Mouse (Mus musculus): Measurements from ENCODE around the gene Zfp574.

Zfp574 gene

DNA sequence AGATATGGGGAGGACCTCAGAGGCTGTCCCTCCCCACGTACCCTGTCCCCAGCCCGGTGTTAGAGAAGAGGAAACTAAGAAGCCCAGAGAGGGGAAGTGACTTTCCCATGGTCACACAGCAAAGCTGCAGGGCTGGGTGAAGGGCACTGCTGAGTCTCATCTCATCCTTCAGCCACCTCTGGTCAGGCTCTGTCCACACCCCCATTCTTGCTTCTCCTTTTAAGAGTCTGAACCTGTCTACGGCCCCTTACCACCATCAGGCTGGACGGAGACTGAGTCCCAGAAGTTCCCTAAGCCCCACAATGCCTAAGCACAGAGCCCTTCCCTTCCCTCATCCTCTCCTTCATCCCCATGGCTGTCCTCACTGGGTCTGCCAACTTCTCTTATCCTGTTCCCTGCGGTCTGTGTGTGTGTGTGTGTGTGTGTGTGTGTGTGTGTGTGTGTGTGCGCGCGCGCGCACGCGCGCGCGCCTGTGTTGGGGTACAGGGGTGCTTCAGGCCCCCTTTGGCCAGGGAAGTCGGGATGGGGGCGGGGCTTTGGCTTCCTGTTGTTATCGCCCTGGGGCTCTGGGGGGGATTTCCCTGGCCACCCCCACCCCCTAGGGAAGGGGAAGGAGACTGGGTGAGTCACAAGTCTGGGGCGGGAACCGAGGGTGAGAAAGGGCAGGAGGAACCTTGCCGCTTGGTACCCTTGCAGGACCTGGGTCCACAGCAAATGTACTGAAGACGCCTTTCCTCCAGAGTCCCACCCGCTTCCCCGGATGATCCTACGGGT is 47.9 kb downstream of the Zfp574 start:
- no peak for DNase-seq

DNA sequence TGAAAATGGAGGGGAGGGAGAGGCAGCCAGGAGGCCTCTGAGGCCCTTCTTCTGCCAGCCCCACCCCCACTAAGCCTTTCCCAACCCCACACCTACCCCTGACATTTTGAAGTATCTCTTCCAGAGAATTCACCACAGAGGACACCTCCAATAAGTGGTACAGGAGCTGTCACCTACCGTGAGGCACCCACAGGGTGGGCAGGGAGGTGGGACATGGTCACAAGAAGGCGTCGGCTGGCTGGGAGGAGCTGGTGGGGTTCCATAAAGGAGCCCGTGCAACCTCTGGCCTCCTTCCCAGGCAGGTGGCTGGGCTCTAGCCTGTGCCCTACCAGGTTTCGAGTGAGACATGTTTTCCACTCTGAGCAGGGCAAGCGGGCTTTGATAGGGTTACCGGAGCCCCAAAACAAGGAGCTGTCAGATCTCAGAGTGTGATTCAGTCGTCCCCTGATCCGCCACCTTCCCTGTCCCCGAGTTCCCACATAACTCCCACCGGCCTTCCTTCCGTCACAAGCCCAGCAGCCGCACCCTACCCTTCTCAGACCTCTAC is 48.9 kb downstream of the Zfp574 start:
- no peak for DNase-seq

DNA sequence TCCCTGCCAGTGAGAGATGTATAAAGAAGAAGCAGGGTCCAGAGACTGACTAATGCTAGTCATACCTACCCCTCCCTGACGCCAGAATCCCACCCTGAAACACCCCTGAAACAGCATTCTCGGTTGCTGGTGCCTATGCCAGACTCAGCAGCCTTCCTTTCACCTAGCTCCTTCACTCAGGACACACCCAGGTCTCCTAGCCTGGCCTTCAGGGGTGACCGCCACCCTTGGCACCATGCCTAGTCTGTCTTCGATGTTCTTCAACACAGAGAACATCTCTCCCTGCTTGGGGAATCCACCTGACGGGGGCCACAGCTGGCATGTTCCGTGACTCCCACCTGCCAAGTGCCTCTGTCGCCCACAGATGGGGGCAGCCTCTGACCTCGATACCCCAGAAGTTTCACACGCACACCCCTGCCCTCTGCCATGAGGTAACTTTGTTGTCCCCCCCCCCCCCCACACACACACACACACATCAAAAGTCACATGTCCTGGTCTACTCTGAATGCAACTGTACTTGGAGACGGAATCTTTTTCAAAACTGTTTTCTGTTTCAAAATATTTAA is 53.4 kb downstream of the Zfp574 start:
- DNase-seq: no peak

DNA sequence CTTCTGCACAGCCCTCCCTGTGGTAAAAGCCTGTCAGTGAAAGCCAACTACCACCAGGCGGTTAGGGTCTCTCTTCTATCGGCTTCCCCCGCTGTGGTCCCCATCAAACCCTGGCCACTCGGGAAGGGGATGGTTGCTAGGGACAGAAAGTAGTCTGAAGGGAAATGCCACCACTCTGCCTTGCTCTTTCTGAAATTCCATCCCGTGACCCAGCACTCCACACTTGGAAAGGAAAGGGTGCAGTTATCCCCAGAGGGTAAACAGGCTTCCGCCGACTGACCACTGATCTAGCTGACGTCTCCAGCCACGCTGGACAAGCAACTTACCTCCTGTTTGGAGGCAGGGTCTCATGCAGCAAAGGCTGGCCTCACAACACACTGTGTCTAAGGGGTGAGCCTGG is 55.6 kb downstream of the Zfp574 start:
- DNase-seq: no peak

DNA sequence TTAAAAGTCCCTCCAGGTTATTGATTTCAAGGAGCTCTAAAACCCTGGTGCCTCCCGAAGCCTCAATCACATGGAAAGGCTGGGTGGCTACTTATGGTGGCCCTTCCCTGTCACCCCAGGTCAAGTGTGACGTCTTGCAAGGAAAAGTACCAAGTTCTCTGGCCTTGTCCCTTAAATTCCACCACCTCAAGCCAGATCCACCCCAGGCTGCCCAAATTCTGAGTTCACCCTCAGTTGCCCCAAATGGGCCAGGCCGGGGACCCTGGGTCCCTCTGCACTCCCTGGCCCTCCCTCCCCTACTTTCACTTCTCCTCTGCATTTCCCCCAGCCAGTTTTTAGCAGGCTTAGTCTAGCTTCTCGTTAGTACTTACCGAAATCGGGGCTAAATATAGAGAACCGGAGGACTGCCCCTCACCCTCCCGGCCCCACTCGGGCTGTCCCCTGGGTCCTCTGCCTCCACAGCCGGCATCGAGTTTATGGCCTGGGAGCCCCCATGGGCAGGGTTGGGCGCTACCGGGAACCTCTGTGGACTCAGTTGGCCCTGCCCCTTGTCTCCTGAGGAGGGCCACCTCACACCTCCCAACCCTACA is 57.1 kb downstream of the Zfp574 start:
- no peak for DNase-seq

DNA sequence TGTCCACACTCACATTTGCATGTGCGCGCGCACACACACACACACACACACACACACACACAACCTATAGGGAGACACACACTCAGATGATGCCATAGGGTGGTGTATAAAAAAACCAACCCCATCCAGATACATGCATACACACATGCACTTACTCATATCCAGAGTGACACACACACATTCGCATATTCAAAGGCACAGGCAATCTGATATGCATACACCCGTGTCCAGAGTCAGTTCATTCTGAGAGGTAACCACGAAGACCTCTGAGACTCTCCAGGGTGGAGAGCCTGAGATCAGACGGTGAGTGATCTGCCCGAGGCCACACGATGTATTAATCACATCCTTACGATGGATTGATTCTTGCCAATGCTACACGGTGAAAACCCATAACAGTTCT is 58.2 kb downstream of the Zfp574 start:
- no peak for DNase-seq

DNA sequence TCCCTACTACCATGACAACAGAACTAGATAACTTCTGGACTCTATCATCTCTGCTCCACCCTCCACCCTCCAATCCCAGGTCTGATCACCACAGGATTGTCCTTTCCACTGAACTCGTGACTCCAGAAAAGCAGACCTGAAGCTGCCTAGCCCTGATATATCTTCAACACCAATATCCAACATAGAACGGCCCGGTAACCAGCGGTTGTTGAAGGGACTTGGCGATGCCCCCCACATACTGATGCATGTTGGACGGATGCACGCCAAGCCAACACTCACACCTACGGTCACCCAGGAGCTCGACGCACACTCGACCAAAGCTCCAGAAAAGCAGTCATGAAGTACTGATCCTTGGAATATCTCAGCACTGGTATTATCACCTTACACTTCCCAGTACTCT is 58.9 kb downstream of the Zfp574 start:
- no peak for DNase-seq

DNA sequence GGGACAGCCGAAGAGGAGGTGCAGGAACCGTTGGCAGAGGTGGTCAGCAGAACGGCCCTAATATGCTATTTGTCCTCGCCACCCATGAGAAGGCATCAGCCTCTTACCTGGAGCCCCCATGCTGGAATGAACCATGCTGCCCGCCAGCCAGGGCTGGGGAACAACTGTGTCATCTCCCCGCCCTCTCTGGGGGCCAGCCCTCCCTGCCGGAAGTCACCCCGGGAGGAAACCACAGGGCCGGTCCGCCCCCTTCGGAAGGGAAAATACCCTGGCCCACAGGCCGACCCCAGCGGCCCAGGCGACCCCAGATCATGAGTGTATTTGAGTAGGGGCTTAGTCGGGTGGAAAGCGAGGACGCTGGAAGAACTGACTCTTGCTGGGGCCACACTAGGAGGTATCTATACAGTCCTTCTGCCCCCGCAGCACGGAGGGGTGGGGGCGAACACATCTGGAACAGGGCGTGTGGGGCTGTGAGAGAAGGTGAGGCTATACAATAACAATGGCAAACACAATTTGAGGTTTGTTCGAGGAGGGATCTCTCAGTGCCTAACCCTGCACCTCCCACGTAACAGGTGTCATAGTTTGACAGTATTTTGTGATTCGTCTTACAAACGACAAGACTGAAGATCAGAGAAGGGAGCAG is 60.1 kb downstream of the Zfp574 start:
- DNase-seq: peak; percentile 34

Data from right cerebral cortex, postnatal 25 days (tissue).